Mouse (Mus musculus) brain, adult 2 months (tissue): Measurements from ENCODE around the gene Arhgap24.
A peak's percentile ranks its signal among the peaks of the same experiment; 100 is the strongest.

Experiments used
- DNase-seq: peaks from one replicate; pipeline ENCODE4 v3.0.0; 2011; ENCODE audit warnings: low read depth, low spot score

Arhgap24 gene

GRCm38 (mm10) chr5:102670206-102670605 lies 189.0 kb downstream of the Arhgap24 start:
- no peak for DNase-seq

DNA sequence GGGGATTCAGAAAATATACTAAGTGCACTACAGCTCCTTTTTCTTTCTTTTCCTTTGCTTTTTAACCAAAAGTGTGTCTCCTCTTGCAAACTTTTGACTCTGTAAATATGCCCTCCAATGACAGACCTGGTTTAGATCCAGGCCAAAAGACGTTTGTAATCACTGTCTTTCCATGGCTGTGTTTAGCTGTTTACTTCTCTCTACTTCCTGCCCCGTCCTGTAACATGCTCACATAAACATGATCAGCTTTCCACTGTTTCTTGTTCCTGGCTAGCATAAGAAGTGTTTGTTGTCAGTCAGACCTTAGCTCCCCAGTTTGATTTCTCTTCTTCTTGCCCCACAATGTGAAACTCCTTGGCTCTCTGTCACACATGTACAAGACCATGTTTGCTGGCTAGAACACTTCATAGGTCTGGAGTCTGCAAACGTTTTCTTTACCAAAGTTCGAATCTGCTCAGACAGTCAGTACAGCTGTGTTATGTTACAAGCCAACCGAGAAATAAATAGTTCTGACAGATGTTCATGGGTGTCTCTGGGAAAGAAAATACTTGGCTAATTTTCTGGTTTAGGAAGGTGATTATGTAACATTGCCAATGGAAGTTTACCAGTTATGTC lies 189.6 kb downstream of the Arhgap24 start:
- no peak for DNase-seq

GRCm38 (mm10) chr5:102675326-102675725 lies 194.1 kb downstream of the Arhgap24 start:
- DNase-seq: no peak

- DNase-seq: peak; percentile 10
Observed at GRCm38 (mm10) chr5:102677176-102677575, 196.0 kb downstream of the Arhgap24 start.

- peak; percentile 79 for DNase-seq
Observed at GRCm38 (mm10) chr5:102687673-102688072, 206.5 kb downstream of the Arhgap24 start.

- peak; percentile 91 for DNase-seq
Observed at GRCm38 (mm10) chr5:102692487-102692886, 211.3 kb downstream of the Arhgap24 start.

DNA sequence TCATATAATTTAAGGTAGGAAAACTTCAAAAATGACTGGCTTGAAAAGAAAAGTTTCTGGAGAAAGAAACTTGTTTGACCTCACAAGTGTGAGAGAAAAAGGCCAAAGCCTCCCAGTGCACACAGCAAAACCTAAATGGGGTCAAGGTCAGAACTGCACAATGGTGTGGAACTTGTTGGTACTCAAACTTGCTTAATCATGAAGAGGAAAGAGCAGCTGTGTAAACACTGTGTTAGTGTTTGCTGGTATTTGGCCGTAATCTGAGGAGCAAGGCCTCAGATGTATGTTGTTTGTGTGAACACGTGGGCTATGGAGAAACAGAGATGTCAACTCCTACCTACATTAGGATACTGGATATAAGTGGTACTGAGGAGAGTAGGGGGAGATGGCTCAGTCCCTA lies 212.0 kb downstream of the Arhgap24 start:
- no peak for DNase-seq

- no peak for DNase-seq
Observed at GRCm38 (mm10) chr5:102693871-102694270, 212.7 kb downstream of the Arhgap24 start.

DNA sequence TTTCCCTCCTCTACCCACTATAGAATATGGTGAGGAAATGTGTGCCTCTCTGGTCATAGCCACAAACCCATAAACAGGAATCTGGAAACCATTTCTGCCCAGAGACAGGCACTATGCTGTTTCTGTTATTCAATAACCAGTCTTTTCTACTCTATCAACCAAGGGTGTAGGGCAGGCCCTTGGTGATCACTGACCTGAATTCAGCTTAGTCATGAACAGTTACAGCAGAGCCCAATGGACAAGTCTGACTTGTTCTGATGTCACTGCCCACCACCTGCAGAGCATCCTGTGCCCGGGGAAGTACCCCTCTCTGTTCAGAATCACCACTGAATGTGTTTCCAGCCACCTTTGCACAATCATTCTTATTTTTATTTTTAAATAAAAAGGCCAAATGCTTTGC lies 216.6 kb downstream of the Arhgap24 start:
- DNase-seq: no peak

GRCm38 (mm10) chr5:102698396-102698795 lies 217.2 kb downstream of the Arhgap24 start:
- DNase-seq: peak; percentile 57

DNA sequence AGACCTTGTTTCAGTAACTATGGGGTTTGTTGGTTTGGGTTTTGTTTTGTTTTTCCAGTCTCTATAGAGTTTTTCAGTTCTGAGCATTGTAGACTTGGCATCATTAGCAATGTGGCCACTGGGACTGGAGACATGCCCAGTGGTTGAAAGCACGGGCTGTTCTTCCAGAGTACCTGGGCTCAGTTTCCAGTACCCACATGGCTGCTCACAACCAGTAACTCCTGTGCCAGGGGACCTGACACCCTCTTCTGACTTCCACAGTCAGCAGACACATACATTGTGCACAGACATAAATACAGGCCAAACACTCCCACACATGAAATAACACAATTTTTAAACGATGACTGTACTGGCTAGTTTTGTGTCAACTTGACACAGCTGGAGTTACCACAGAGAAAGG lies 217.7 kb downstream of the Arhgap24 start:
- DNase-seq: peak; percentile 24

DNA sequence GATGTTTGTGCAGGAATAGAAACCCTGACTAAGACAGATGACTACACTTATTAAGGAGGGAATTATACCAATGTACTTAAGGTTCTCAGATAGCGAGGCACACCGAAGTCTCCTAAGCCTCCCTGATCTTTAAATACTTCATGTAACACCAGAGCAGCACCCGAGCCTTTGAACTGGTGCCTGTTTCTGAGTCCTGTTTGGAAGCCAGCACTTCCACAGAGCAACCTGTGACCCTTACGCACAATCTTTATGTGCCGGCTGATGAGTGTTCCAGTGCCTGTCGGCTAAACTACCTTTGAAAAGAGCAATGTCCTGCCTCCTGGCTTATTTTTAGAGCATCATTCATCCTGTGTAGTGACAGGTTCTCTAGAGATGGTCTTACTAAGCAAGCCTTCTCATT lies 221.4 kb downstream of the Arhgap24 start:
- no peak for DNase-seq

DNA sequence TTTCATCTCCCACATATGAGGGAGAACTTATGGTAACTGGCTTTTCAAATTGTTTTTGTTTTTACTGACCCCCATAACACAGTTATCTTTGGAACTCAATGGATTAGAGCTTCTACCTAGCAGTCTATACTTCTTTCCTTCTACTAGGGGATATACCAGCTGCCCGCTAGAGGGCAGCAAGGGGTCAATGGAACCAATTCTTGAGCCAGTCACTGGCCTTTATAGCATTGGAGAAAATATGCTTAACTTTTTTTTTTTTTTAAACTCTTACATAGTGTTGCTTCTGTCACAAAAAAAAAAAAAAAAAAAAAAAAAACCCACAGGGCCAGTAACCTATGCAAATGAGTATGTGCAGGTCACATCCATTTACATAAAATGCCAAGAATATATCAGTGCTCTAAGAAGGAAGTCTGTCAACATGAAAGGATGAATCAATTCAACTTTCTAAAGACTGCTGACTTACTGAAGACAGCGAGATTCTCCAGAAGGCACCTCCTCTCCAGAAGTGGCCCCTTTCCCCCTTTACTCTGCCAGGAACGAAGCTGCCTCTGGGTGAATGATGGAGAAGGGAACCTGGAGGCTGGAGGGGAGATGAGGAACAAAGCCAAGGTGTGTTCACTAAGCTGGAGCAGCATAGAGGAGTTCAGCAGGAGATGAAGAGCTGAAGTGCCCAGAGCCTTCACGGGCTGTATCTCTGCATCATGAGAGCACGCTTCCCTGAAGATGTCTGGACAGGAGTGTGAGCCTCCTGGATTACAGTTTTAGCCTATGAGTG lies 222.3 kb downstream of the Arhgap24 start:
- DNase-seq: peak; percentile 64

- no peak for DNase-seq
Observed at GRCm38 (mm10) chr5:102705170-102705569, 224.0 kb downstream of the Arhgap24 start.

- no peak for DNase-seq
Observed at GRCm38 (mm10) chr5:102710336-102710735, 229.1 kb downstream of the Arhgap24 start.

GRCm38 (mm10) chr5:102719368-102719972 lies 238.3 kb downstream of the Arhgap24 start:
- peak; percentile 31 for DNase-seq

GRCm38 (mm10) chr5:102723558-102723957 lies 242.4 kb downstream of the Arhgap24 start:
- no peak for DNase-seq

GRCm38 (mm10) chr5:102724813-102725348 lies 243.7 kb downstream of the Arhgap24 start:
- no peak for DNase-seq

GRCm38 (mm10) chr5:102725365-102725764 lies 244.2 kb downstream of the Arhgap24 start:
- DNase-seq: no peak

GRCm38 (mm10) chr5:102726985-102727384 lies 245.8 kb downstream of the Arhgap24 start:
- DNase-seq: peak; percentile 20

DNA sequence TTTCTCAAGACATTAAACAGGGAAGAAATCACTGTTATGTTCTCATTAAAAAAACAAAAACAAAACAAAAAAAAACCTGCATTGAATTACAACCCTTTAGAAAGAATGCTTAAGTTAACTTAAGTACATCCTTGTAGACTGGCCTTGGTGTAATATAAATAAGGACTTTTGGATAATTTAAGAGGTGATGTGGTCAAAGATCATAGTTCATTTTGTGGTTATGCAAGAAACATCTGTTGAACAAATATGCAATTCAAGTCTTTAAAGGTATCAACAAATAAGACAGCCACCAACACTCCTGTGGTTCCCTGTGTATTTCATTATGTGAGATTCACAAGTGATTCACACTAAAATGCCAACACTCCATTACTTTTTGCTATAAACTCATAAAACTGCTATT lies 247.3 kb downstream of the Arhgap24 start:
- no peak for DNase-seq

GRCm38 (mm10) chr5:102729476-102729875 lies 248.3 kb downstream of the Arhgap24 start:
- DNase-seq: no peak
